Comparison of ENCODE assay signal across 8 mouse cellular contexts in genomic region chr4:32303076-32303475, GRCm38 (mm10).
DNase-seq lines count a peak whose midpoint lies in the region; ATAC-seq and TF ChIP-seq lines count a peak whose summit lies in the region.

No protein-coding gene starts in this region.

- H3K9ac ChIP-seq in kidney, postnatal 0 days (ENCODE audit: low read depth, low read length), result no peak overlapping the region
- H3K9ac ChIP-seq in midbrain, embryonic 15.5 days, result no peak overlapping the region
- H3K9ac ChIP-seq in stomach, embryonic 16.5 days (ENCODE audit: low read length), result peak overlapping the region; percentile 43; the same call in 1 of the 2 replicates

- peak overlapping the region; percentile 44 for H3K4me2 ChIP-seq in kidney, postnatal 0 days (ENCODE audit: low read length)
- peak overlapping the region; percentile 17; the same call in 1 of the 2 replicates for H3K4me2 ChIP-seq in midbrain, embryonic 15.5 days
- peak overlapping the region; percentile 50 for H3K4me2 ChIP-seq in stomach, embryonic 16.5 days (ENCODE audit: low read depth, low read length)

- H3K27me3 ChIP-seq in kidney, postnatal 0 days (ENCODE audit: insufficient read depth, low read length), result no peaks in the 10 kb centered on the region
- H3K27me3 ChIP-seq in midbrain, embryonic 15.5 days (replicated peaks), result no peaks in the 10 kb centered on the region
- H3K27me3 ChIP-seq in stomach, embryonic 16.5 days (ENCODE audit: control insufficient read depth, insufficient read depth, low read length), result no peaks in the 10 kb centered on the region

- H3K4me1 ChIP-seq in kidney, postnatal 0 days (replicated peaks; ENCODE audit: insufficient read depth, low read length), result peaks cover 42% of the 10 kb centered on the region
- H3K4me1 ChIP-seq in midbrain, embryonic 15.5 days, result peaks cover 54% of the 10 kb centered on the region
- peaks cover 61% of the 10 kb centered on the region for H3K4me1 ChIP-seq in stomach, embryonic 16.5 days (ENCODE audit: control insufficient read depth, insufficient read depth, low read length)

- no peak for TF ChIP-seq CTCF in kidney, postnatal 0 days (IDR thresholded peaks at IDR 0.05; ENCODE audit: low read depth)
- TF ChIP-seq CTCF in layer of hippocampus, adult 2 months (conservative IDR thresholded peaks at IDR 0.05), result no peak

- H3K27ac ChIP-seq in kidney, postnatal 0 days, result peak overlapping the region; percentile 51
- peak overlapping the region; percentile 84 for H3K27ac ChIP-seq in layer of hippocampus, adult 2 months
- peak overlapping the region; percentile 81 for H3K27ac ChIP-seq in midbrain, embryonic 15.5 days
- H3K27ac ChIP-seq in stomach, embryonic 16.5 days (ENCODE audit: low read length), result peak overlapping the region; percentile 93

- peak; percentile 44; the same call in 1 of the 2 replicates for ATAC-seq in kidney, postnatal 0 days (replicated peaks; ENCODE audit: low FRiP score, low read depth)
- ATAC-seq in midbrain, embryonic 15.5 days (replicated peaks), result peak; percentile 60
- peak; percentile 84 for ATAC-seq in stomach, embryonic 16.5 days (ENCODE audit: insufficient read depth, low FRiP score)

- no peak overlapping the region for H3K4me3 ChIP-seq in kidney, postnatal 0 days (replicated peaks; ENCODE audit: low read depth, low read length)
- H3K4me3 ChIP-seq in layer of hippocampus, adult 2 months, result no peak overlapping the region; the same call in 1 of the 2 replicates
- H3K4me3 ChIP-seq in midbrain, embryonic 15.5 days, result no peak overlapping the region
- peak overlapping the region; percentile 22; the same call in 1 of the 2 replicates for H3K4me3 ChIP-seq in stomach, embryonic 16.5 days (replicated peaks; ENCODE audit: low read length)

- peak; percentile 86 for DNase-seq in kidney, postnatal 0 days (ENCODE audit: low spot score)
- no peak for DNase-seq in kidney, adult 8-10 months
- peak; percentile 77 for DNase-seq in embryo, embryonic 11.5 days (ENCODE audit: low read depth, low spot score)
- DNase-seq in heart, adult 8-10 months (ENCODE audit: low spot score), result peak; percentile 57
- DNase-seq in layer of hippocampus, adult 2 months (ENCODE audit: low spot score in 2 of 2), result peak; percentile 37 to 41
- DNase-seq in adrenal gland, postnatal 36 days, result no peak

- WGBS in kidney, postnatal 0 days, result 23% methylated on average over 4 of the region's 4 CpGs
- WGBS in midbrain, embryonic 15.5 days, result 10% methylated on average over 4 of the region's 4 CpGs
- 17% methylated on average over 4 of the region's 4 CpGs for WGBS in stomach, embryonic 16.5 days

- H3K36me3 ChIP-seq in kidney, postnatal 0 days (ENCODE audit: insufficient read depth, low read length), result no peaks in the 10 kb centered on the region
- H3K36me3 ChIP-seq in midbrain, embryonic 15.5 days (replicated peaks), result no peaks in the 10 kb centered on the region
- no peaks in the 10 kb centered on the region for H3K36me3 ChIP-seq in stomach, embryonic 16.5 days (ENCODE audit: control insufficient read depth, insufficient read depth, low read length)

- H3K9me3 ChIP-seq in kidney, postnatal 0 days (replicated peaks; ENCODE audit: low read length), result no peaks in the 10 kb centered on the region
- H3K9me3 ChIP-seq in midbrain, embryonic 15.5 days, result no peaks in the 10 kb centered on the region
- H3K9me3 ChIP-seq in stomach, embryonic 16.5 days (replicated peaks; ENCODE audit: control insufficient read depth, low read length), result no peaks in the 10 kb centered on the region

Comparison
In these comparisons a context has a peak if more than half of its experiments do, and no peak if none do; other contexts are left out.
1. DNase-seq: peak in kidney, postnatal 0 days (single experiment), embryo, embryonic 11.5 days (single experiment), heart, adult 8-10 months (single experiment) and layer of hippocampus, adult 2 months (2 of 2); none in kidney, adult 8-10 months (0 of 2) and adrenal gland, postnatal 36 days (0 of 2).
2. Peak in every context shown above with its lines, with median percentiles within 50 percentile points of each other: ATAC-seq, H3K27ac ChIP-seq and H3K4me2 ChIP-seq.